Mouse (Mus musculus): ENCODE results near the gene Neurod2. TPM values are rescaled to one million over a fixed set of nuclear protein-coding genes. Genes with fewer than 3 reads are reported as not detected.

The Neurod2 gene
- polyA plus RNA-seq, 2 experiments: not detected

- peaks cover 92% of the 10 kb centered on the region for H3K27me3 ChIP-seq (ENCODE audit: control insufficient read depth, insufficient read depth, low read length)
- H3K36me3 ChIP-seq (replicated peaks; ENCODE audit: control insufficient read depth, insufficient read depth, low read depth): no peaks in the 10 kb centered on the region
- H3K9ac ChIP-seq (replicated peaks): no peak overlapping the region
- DNase-seq (ENCODE audit: low read depth in 3 of 3, low spot score in 3 of 3): no peak
- TF ChIP-seq CTCF (IDR thresholded peaks at IDR 0.05; ENCODE audit: low read depth) (no peak), EP300 (IDR thresholded peaks at IDR 0.05; ENCODE audit: low read depth) (no peak)
- H3K27ac ChIP-seq: no peak overlapping the region
- no peak for ATAC-seq (ENCODE audit: insufficient read depth)
- H3K4me3 ChIP-seq (ENCODE audit: insufficient read depth in 1 of 2, low read depth in 2 of 2, low read length in 2 of 2): no peak overlapping the region
- H3K4me2 ChIP-seq (ENCODE audit: low read depth): no peak overlapping the region
- H3K4me1 ChIP-seq (replicated peaks; ENCODE audit: control insufficient read depth in 2 of 2, insufficient read depth in 2 of 2, low read length in 1 of 2): no peaks in the 10 kb centered on the region
- 2% methylated on average over 9 of the region's 9 CpGs for WGBS (ENCODE audit: insufficient replicate concordance)
- H3K9me3 ChIP-seq (ENCODE audit: control insufficient read depth, low read length): no peaks in the 10 kb centered on the region
Measured at GRCm38 (mm10) chr11:98335250-98335649, 5.8 kb upstream of the Neurod2 start.

GRCm38 (mm10) chr11:98333981-98334741, 4.7 kb upstream of the Neurod2 start:
- no peaks in the 10 kb centered on the region for H3K9me3 ChIP-seq (ENCODE audit: control insufficient read depth, low read length)
- WGBS (ENCODE audit: insufficient replicate concordance): 5% methylated on average over 38 of the region's 41 CpGs
- DNase-seq (ENCODE audit: low read depth in 3 of 3, low spot score in 3 of 3) (no peak), ATAC-seq (ENCODE audit: insufficient read depth) (no peak)
- H3K27ac ChIP-seq: no peak overlapping the region
- peaks cover 92% of the 10 kb centered on the region for H3K27me3 ChIP-seq (ENCODE audit: control insufficient read depth, insufficient read depth, low read length)
- H3K36me3 ChIP-seq (replicated peaks; ENCODE audit: control insufficient read depth, insufficient read depth, low read depth): no peaks in the 10 kb centered on the region
- H3K4me3 ChIP-seq (ENCODE audit: insufficient read depth in 1 of 2, low read depth in 2 of 2, low read length in 2 of 2): no peak overlapping the region
- H3K9ac ChIP-seq (replicated peaks): no peak overlapping the region
- no peaks in the 10 kb centered on the region for H3K4me1 ChIP-seq (replicated peaks; ENCODE audit: control insufficient read depth in 2 of 2, insufficient read depth in 2 of 2, low read length in 1 of 2)
- no peak for TF ChIP-seq EP300 (IDR thresholded peaks at IDR 0.05; ENCODE audit: low read depth)
- no peak for TF ChIP-seq CTCF (IDR thresholded peaks at IDR 0.05; ENCODE audit: low read depth)
- no peak overlapping the region for H3K4me2 ChIP-seq (ENCODE audit: low read depth)

DNA sequence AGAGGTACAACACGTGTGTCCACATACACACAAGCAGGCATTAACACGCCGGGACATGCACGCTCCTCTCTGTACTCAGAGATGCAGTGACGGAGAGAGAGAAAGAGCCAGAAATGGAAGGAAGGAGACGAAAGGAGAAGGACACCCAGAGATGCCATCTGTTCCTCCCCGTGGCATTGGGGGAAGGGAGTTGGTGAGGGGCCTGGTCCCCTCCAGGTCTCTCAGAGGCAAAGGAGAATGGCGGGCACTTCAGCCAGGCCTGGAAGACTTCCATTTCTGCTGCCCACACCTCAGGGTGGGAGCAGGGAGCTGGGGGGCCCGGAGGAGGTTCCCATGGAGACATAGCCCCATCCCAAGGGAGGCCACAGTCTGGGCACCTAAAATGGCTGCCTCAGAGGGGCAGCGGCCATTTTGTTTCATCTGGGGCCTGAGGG, 3.8 kb upstream of the Neurod2 start:
- Histone ChIP-seq H3K27me3 (ENCODE audit: control insufficient read depth, insufficient read depth, low read length) (peaks cover 92% of the 10 kb centered on the region), H3K4me3 (ENCODE audit: insufficient read depth in 1 of 2, low read depth in 2 of 2, low read length in 2 of 2) (no peak overlapping the region), H3K9me3 (ENCODE audit: control insufficient read depth, low read length) (no peaks in the 10 kb centered on the region), H3K4me2 (ENCODE audit: low read depth) (no peak overlapping the region), H3K9ac (replicated peaks) (no peak overlapping the region), H3K4me1 (replicated peaks; ENCODE audit: control insufficient read depth in 2 of 2, insufficient read depth in 2 of 2, low read length in 1 of 2) (no peaks in the 10 kb centered on the region), H3K27ac (no peak overlapping the region), H3K36me3 (replicated peaks; ENCODE audit: control insufficient read depth, insufficient read depth, low read depth) (no peaks in the 10 kb centered on the region)
- DNase-seq (ENCODE audit: low read depth in 3 of 3, low spot score in 3 of 3): no peak
- 56% methylated on average over 10 of the region's 10 CpGs for WGBS (ENCODE audit: insufficient replicate concordance)
- no peak for TF ChIP-seq EP300 (IDR thresholded peaks at IDR 0.05; ENCODE audit: low read depth)
- no peak for TF ChIP-seq CTCF (IDR thresholded peaks at IDR 0.05; ENCODE audit: low read depth)
- no peak for ATAC-seq (ENCODE audit: insufficient read depth)

DNA sequence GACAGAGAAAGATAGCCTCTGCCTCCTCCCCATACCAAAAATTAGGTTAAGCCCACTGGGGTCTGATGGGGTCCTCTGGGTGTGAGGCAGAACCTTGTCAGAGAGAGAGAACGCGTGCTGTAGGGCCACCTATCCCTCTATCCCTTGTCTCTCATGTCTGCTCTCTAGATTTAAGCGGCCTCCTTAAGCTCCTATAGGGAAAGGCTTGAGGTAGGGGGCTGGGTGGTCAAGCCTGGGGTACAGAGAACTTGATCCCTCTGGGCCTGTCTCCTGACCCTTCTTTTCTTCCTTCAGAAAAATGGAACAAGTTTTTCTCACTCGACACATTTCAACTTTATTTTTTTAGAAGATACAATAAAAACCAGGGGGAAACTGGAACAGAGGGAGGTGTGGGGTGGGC, 3.4 kb upstream of the Neurod2 start:
- peaks cover 92% of the 10 kb centered on the region for H3K27me3 ChIP-seq (ENCODE audit: control insufficient read depth, insufficient read depth, low read length)
- DNase-seq (ENCODE audit: low read depth in 3 of 3, low spot score in 3 of 3) (no peak), ATAC-seq (ENCODE audit: insufficient read depth) (no peak)
- no peak overlapping the region for H3K4me3 ChIP-seq (ENCODE audit: insufficient read depth in 1 of 2, low read depth in 2 of 2, low read length in 2 of 2)
- no peak overlapping the region for H3K27ac ChIP-seq
- H3K9ac ChIP-seq (replicated peaks): no peak overlapping the region
- no peaks in the 10 kb centered on the region for H3K36me3 ChIP-seq (replicated peaks; ENCODE audit: control insufficient read depth, insufficient read depth, low read depth)
- H3K4me1 ChIP-seq (replicated peaks; ENCODE audit: control insufficient read depth in 2 of 2, insufficient read depth in 2 of 2, low read length in 1 of 2): no peaks in the 10 kb centered on the region
- WGBS (ENCODE audit: insufficient replicate concordance): 73% methylated on average over 4 of the region's 4 CpGs
- H3K4me2 ChIP-seq (ENCODE audit: low read depth): no peak overlapping the region
- no peak for TF ChIP-seq CTCF (IDR thresholded peaks at IDR 0.05; ENCODE audit: low read depth)
- no peak for TF ChIP-seq EP300 (IDR thresholded peaks at IDR 0.05; ENCODE audit: low read depth)
- no peaks in the 10 kb centered on the region for H3K9me3 ChIP-seq (ENCODE audit: control insufficient read depth, low read length)

GRCm38 (mm10) chr11:98332186-98332585, 2.7 kb upstream of the Neurod2 start:
- no peaks in the 10 kb centered on the region for H3K36me3 ChIP-seq (replicated peaks; ENCODE audit: control insufficient read depth, insufficient read depth, low read depth)
- no peak overlapping the region for H3K4me3 ChIP-seq (ENCODE audit: insufficient read depth in 1 of 2, low read depth in 2 of 2, low read length in 2 of 2)
- H3K9ac ChIP-seq (replicated peaks): no peak overlapping the region
- no peaks in the 10 kb centered on the region for H3K4me1 ChIP-seq (replicated peaks; ENCODE audit: control insufficient read depth in 2 of 2, insufficient read depth in 2 of 2, low read length in 1 of 2)
- H3K27me3 ChIP-seq (ENCODE audit: control insufficient read depth, insufficient read depth, low read length): peaks cover 92% of the 10 kb centered on the region
- H3K9me3 ChIP-seq (ENCODE audit: control insufficient read depth, low read length): no peaks in the 10 kb centered on the region
- no peak overlapping the region for H3K27ac ChIP-seq
- WGBS (ENCODE audit: insufficient replicate concordance): 61% methylated on average over 3 of the region's 3 CpGs
- no peak overlapping the region for H3K4me2 ChIP-seq (ENCODE audit: low read depth)
- ATAC-seq (ENCODE audit: insufficient read depth) (no peak), DNase-seq (ENCODE audit: low read depth in 3 of 3, low spot score in 3 of 3) (no peak)
- no peak for TF ChIP-seq CTCF (IDR thresholded peaks at IDR 0.05; ENCODE audit: low read depth)
- no peak for TF ChIP-seq EP300 (IDR thresholded peaks at IDR 0.05; ENCODE audit: low read depth)

All from liver, embryonic 14.5 days (tissue).